Mouse (Mus musculus) liver, embryonic 12.5 days (tissue): Measurements from ENCODE around the gene Fam149b. TPM values are rescaled to one million over a fixed set of nuclear protein-coding genes. Genes with fewer than 3 reads are reported as not detected.
A peak's percentile ranks its signal among the peaks of the same experiment; 100 is the strongest.
"Not testable (repeated sequence)": the region's sequence is repeated elsewhere in the genome, so short reads cannot be mapped to it uniquely, and the experiment has no call there.

Source experiments
- ATAC-seq: fragments of 200-750 bp; cut with Nextera tagmentation; 2 replicates; pipeline ENCODE4 v1.8.0; 2017; ENCODE audit warnings: moderate number of reproducible peaks, mild to moderate bottlenecking, moderate library complexity
- H3K27ac ChIP-seq: fragments of 300-500 bp; sonication (generic); 2 replicates; pipeline ENCODE4 v1.5.1; 2016; ENCODE audit warnings: mild to moderate bottlenecking
- H3K27me3 ChIP-seq: fragments of 300-500 bp; sonication (generic); replicated peaks from 2 replicates; pipeline ENCODE4 v1.6.1; 2016; ENCODE audit warnings: mild to moderate bottlenecking, moderate library complexity
- H3K36me3 ChIP-seq: fragments of 300-500 bp; sonication (generic); 2 replicates; pipeline ENCODE4 v1.6.1; 2016; ENCODE audit warnings: mild to moderate bottlenecking, moderate library complexity
- H3K4me1 ChIP-seq: fragments of 300-500 bp; sonication (generic); 2 replicates; pipeline ENCODE4 v1.6.1; 2016
- H3K4me2 ChIP-seq: fragments of 300-500 bp; sonication (generic); 2 replicates; pipeline ENCODE4 v1.6.1; 2016; ENCODE audit warnings: mild to moderate bottlenecking, moderate library complexity
- H3K4me3 ChIP-seq: fragments of 300-500 bp; sonication (generic); 2 replicates; pipeline ENCODE4 v1.5.1; 2016; ENCODE audit warnings: mild to moderate bottlenecking, moderate library complexity
- H3K9ac ChIP-seq: fragments of 300-500 bp; sonication (generic); 2 replicates; pipeline ENCODE4 v1.6.1; 2016; ENCODE audit warnings: mild to moderate bottlenecking, moderate library complexity
- H3K9me3 ChIP-seq: fragments of 300-500 bp; sonication (generic); replicated peaks from 2 replicates; pipeline ENCODE4 v1.6.1; 2016; ENCODE audit warnings: mild to moderate bottlenecking, moderate library complexity
- WGBS: fragments of 180-500 bp; shearing (Covaris S2); methylation state at CpG from one replicate; pipeline ENCODE4 v1.1.7; 2016; ENCODE audit not compliant: insufficient replicate concordance; 5-methylcytosine and 5-hydroxymethylcytosine counted together
- polyA plus RNA-seq: library from polyadenylated mRNA; unstranded; fragments of >200 nt; fragmentation: Nextera tagmentation; extraction: Ambion mirVana; gene quantifications from 2 replicates; pipeline ENCODE4 v1.2.1, GENCODE M21; 2016

Fam149b gene
- polyA plus RNA-seq, result 14.6 TPM in 2 replicates

GRCm38 (mm10) chr14:20347991-20348541 is at the start of gene Fam149b, which contains the start of gene Ecd:
Gene Fam149b, plus strand, starts transcription at chr14:20348162.
Gene Ecd, minus strand, starts transcription at chr14:20348121.
- Histone ChIP-seq H3K4me2 (peak within 1 kb of the TSS; percentile 80), H3K27me3 (no peaks in the 10 kb centered on the region), H3K4me3 (peak within 1 kb of the TSS; percentile 84), H3K36me3 (peaks cover 42% of the 10 kb centered on the region), H3K27ac (peak within 1 kb of the TSS; percentile 92), H3K4me1 (peaks cover 29% of the 10 kb centered on the region), H3K9me3 (no peaks in the 10 kb centered on the region), H3K9ac (peak within 1 kb of the TSS; percentile 91)
- under 1% methylated on average over 33 of the region's 42 CpGs for WGBS
- ATAC-seq, result peak; percentile 98

- H3K4me3 ChIP-seq, H3K27ac ChIP-seq, H3K9me3 ChIP-seq, H3K4me1 ChIP-seq, ATAC-seq, H3K4me2 ChIP-seq, H3K27me3 ChIP-seq, H3K9ac ChIP-seq: not testable (repeated sequence)
- peaks cover 27% of the 10 kb centered on the region for H3K36me3 ChIP-seq
- 78% methylated on average over 2 of the region's 2 CpGs for WGBS
Observed at GRCm38 (mm10) chr14:20305085-20305484, 42.9 kb upstream of the Fam149b start.

- 63% methylated on average over 1 of the region's 1 CpGs for WGBS
- Histone ChIP-seq H3K4me3 (no peak overlapping the region), H3K27ac (no peak overlapping the region), H3K9me3 (no peaks in the 10 kb centered on the region), H3K4me1 (no peaks in the 10 kb centered on the region), H3K27me3 (no peaks in the 10 kb centered on the region), H3K9ac (no peak overlapping the region), H3K4me2 (no peak overlapping the region), H3K36me3 (peaks cover 46% of the 10 kb centered on the region)
- ATAC-seq, result no peak
Observed at GRCm38 (mm10) chr14:20315137-20315536, 32.8 kb upstream of the Fam149b start.

DNA sequence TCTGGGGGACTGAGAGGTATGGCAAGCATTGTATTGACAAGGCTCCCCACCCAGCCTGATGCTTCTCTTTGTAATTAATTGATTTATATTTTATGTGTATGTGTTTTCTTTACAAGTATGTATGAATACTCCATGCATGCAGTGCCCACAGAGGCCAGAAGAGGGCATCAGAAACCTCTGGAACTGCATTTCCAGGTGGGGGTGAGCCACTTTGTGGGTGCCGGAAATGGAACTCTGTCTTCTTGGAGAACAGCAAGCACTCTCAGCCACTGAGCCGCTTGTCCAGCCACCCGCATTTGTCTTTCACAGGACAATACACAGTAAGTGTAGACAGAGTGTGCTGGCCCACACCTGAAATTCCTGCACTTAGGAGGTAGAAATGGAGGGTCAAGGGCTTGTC is 28.5 kb upstream of the Fam149b start:
- no peaks in the 10 kb centered on the region for H3K4me1 ChIP-seq
- no peak for ATAC-seq
- H3K36me3 ChIP-seq, result peaks cover 61% of the 10 kb centered on the region
- H3K9ac ChIP-seq, result no peak overlapping the region
- H3K4me3 ChIP-seq, result no peak overlapping the region
- H3K4me2 ChIP-seq, result no peak overlapping the region
- H3K27ac ChIP-seq, result no peak overlapping the region
- no peaks in the 10 kb centered on the region for H3K9me3 ChIP-seq
- WGBS, result 75% methylated on average over 3 of the region's 3 CpGs
- no peaks in the 10 kb centered on the region for H3K27me3 ChIP-seq

GRCm38 (mm10) chr14:20324196-20324595 is 23.8 kb upstream of the Fam149b start:
- Histone ChIP-seq H3K27me3 (no peaks in the 10 kb centered on the region), H3K4me3 (no peak overlapping the region), H3K36me3 (peaks cover 88% of the 10 kb centered on the region), H3K9me3 (no peaks in the 10 kb centered on the region), H3K4me1 (no peaks in the 10 kb centered on the region), H3K27ac (no peak overlapping the region), H3K9ac (no peak overlapping the region), H3K4me2 (no peak overlapping the region)
- ATAC-seq, result no peak
- WGBS, result 89% methylated on average over 9 of the region's 9 CpGs

DNA sequence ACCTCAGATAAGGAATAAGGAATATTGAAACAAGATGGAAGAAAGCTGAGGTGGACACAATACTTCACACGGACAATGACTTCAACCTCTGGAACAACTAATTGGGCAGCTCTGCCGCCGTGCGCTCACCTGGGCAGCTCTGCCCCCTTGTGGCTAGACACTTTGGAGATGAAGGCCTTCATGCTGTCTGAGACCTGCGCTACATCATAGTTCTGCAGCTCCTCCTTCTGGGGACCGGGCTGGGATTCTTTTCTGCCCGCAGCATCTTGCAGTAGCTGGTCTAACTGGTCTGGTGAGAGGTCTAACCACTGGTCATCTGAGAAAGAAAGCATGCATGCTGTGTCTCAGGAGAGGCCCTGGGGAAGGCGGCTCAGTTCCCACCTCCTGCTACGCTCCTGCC is 19.5 kb upstream of the Fam149b start:
- WGBS, result 84% methylated on average over 9 of the region's 9 CpGs
- Histone ChIP-seq H3K4me1 (no peaks in the 10 kb centered on the region), H3K27me3 (no peaks in the 10 kb centered on the region), H3K4me2 (no peak overlapping the region), H3K36me3 (peaks cover 93% of the 10 kb centered on the region), H3K4me3 (no peak overlapping the region), H3K9ac (no peak overlapping the region), H3K27ac (no peak overlapping the region), H3K9me3 (no peaks in the 10 kb centered on the region)
- no peak for ATAC-seq

DNA sequence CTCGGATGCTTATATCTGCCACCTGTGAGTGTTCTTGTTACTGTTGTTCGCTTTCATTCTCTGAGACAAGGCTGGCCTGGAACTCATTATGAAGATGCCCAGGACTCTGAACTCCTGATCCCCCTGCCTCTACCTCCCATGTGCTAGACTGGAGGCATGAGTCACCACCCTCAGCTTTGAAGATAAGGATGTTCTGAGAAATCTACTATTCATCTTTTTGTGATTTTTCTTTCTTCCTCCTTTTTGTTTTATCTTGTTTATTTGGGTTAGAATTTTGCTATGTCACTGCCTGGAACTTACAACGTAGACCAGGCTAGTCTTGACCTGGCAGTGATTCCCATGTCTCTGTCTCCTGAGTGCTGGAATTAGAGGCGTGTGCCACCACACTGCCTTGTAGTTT is 16.6 kb upstream of the Fam149b start:
- Histone ChIP-seq H3K4me1 (no peaks in the 10 kb centered on the region), H3K4me3 (no peak overlapping the region), H3K27ac (no peak overlapping the region), H3K4me2 (no peak overlapping the region), H3K36me3 (peaks cover 96% of the 10 kb centered on the region), H3K27me3 (no peaks in the 10 kb centered on the region), H3K9ac (no peak overlapping the region), H3K9me3 (no peaks in the 10 kb centered on the region)
- WGBS, result 76% methylated on average over 4 of the region's 4 CpGs
- ATAC-seq, result no peak

- Histone ChIP-seq H3K27me3 (no peaks in the 10 kb centered on the region), H3K9me3 (no peaks in the 10 kb centered on the region; the same call in 1 of the 2 replicates), H3K27ac (no peak overlapping the region), H3K4me1 (peaks cover 7% of the 10 kb centered on the region), H3K36me3 (peaks cover 86% of the 10 kb centered on the region), H3K4me2 (no peak overlapping the region), H3K9ac (no peak overlapping the region), H3K4me3 (no peak overlapping the region)
- no peak for ATAC-seq
- 83% methylated on average over 5 of the region's 5 CpGs for WGBS
Observed at GRCm38 (mm10) chr14:20339415-20339814, 8.5 kb upstream of the Fam149b start.

- Histone ChIP-seq H3K36me3 (peaks cover 86% of the 10 kb centered on the region), H3K9me3 (no peaks in the 10 kb centered on the region; the same call in 1 of the 2 replicates), H3K27ac (no peak overlapping the region), H3K4me2 (peak overlapping the region; percentile 50), H3K27me3 (no peaks in the 10 kb centered on the region), H3K9ac (no peak overlapping the region), H3K4me1 (peaks cover 7% of the 10 kb centered on the region), H3K4me3 (no peak overlapping the region)
- ATAC-seq, result 0 out of 2 replicates have a peak, but pooled peaks have one; percentile 27
- WGBS, result 79% methylated on average over 8 of the region's 8 CpGs
Observed at GRCm38 (mm10) chr14:20340149-20340548, 7.8 kb upstream of the Fam149b start.

- no peaks in the 10 kb centered on the region for H3K27me3 ChIP-seq
- H3K27ac ChIP-seq, result no peak overlapping the region
- H3K9ac ChIP-seq, result no peak overlapping the region
- H3K4me3 ChIP-seq, result peak overlapping the region; percentile 28; the same call in 1 of the 2 replicates
- no peak for ATAC-seq
- H3K4me2 ChIP-seq, result peak overlapping the region; percentile 50
- H3K4me1 ChIP-seq, result peaks cover 10% of the 10 kb centered on the region
- peaks cover 86% of the 10 kb centered on the region for H3K36me3 ChIP-seq
- no peaks in the 10 kb centered on the region; the same call in 1 of the 2 replicates for H3K9me3 ChIP-seq
- 63% methylated on average over 7 of the region's 7 CpGs for WGBS
Observed at GRCm38 (mm10) chr14:20340866-20341265, 7.1 kb upstream of the Fam149b start.

GRCm38 (mm10) chr14:20345885-20346284 is 2.1 kb upstream of the Fam149b start:
- no peak overlapping the region for H3K4me3 ChIP-seq
- H3K27ac ChIP-seq, result no peak overlapping the region
- H3K9me3 ChIP-seq, result no peaks in the 10 kb centered on the region
- H3K36me3 ChIP-seq, result peaks cover 50% of the 10 kb centered on the region
- peaks cover 33% of the 10 kb centered on the region for H3K4me1 ChIP-seq
- peak overlapping the region; percentile 80; the same call in 1 of the 2 replicates for H3K4me2 ChIP-seq
- no peak for ATAC-seq
- no peak overlapping the region for H3K9ac ChIP-seq
- WGBS, result 83% methylated on average over 9 of the region's 9 CpGs
- no peaks in the 10 kb centered on the region for H3K27me3 ChIP-seq

DNA sequence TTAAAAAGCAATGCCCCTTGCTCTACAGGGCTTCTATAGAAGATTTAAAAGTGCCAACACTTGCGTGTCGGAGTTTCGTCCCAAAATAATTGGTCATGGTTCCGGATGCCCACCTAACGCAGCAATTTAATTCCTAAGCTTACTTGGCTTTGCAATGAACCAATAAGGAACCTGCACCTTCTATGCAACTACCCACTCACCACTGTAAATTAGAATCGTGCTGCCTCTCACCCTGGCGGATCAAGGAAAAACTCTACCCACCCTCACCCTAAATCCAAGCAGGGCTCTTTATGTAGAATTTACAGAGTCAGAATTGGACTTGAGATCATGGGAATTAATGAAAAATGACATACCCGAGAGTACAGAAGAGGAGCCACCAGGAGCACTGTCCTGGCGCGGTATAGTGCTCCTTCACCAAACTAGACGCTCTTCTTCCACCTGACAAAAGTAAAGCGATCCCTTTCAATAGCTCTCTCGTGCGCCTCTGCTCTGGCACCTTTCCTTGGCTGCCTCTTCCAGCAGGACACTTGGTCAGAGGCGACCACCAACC is 446 bp upstream of the Fam149b start:
- WGBS, result 1% methylated on average over 15 of the region's 15 CpGs
- H3K9ac ChIP-seq, result peak overlapping the region; percentile 91
- H3K27me3 ChIP-seq, result no peaks in the 10 kb centered on the region
- peak; percentile 69 for ATAC-seq
- H3K36me3 ChIP-seq, result peaks cover 42% of the 10 kb centered on the region
- no peaks in the 10 kb centered on the region for H3K9me3 ChIP-seq
- H3K27ac ChIP-seq, result peak overlapping the region; percentile 92
- peaks cover 29% of the 10 kb centered on the region for H3K4me1 ChIP-seq
- H3K4me2 ChIP-seq, result peak overlapping the region; percentile 80
- peak overlapping the region; percentile 84 for H3K4me3 ChIP-seq
